ENCODE assay signal across 1 mouse cellular context in the genomic region with DNA sequence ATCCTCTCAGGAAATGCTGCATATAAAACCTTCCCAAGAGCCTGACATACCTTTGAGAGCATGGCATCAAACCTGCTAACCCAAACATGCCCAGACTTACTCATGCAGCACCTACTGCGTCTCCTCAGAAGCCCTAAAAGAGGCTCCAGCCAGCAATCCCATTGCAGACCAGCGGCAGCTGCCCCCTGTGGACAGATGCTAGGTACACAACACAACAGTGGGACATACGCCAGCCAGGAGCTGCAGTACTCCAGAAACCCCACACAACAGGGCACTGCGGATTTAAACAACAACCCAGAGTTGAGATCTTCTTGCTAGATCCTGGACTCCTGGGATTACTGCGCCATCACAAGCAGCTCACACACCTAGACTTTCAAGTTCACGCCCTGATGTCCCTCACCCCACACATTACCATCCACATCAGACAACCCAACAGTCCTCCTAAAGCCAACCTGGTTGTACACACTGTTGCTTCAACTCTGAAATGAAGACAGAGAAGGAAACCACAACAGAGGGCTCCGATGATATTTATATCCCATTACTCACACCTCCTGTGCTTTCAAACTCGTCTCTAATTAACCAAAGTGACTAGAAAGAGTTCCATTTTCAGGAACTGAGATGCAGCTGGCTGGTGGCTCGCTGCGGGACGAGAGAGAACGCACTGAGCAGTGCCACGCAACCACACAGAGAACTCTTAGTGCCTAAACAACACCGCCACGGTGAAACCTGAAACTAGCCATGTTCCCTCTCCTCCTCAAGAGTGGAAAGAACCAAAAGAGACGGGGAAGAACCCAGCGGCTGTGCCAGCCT.
TF ChIP-seq lines count a peak whose summit lies in the region.

No protein-coding gene starts in this region.

TF ChIP-seq in CH12.LX, 34 proteins besides CTCF, POLR2A, EP300 and RAD21 (continued from another document):
- TF ChIP-seq GABPA (IDR thresholded peaks at IDR 0.05; ENCODE audit: insufficient replicate concordance, low read depth, low read length): no peak
- peak; percentile 98 for TF ChIP-seq TCF12 (IDR thresholded peaks at IDR 0.05; ENCODE audit: low read depth, low read length)
- peak; percentile 99 for TF ChIP-seq MEF2A (IDR thresholded peaks at IDR 0.05; ENCODE audit: borderline replicate concordance, low read depth, low read length)
- TF ChIP-seq HCFC1 (IDR thresholded peaks at IDR 0.05; ENCODE audit: low read depth, low read length): peak; percentile 18; the same call in 1 of the 2 replicates
- TF ChIP-seq CHD2 (IDR thresholded peaks at IDR 0.05; ENCODE audit: low read length): peak; percentile 75
- TF ChIP-seq TBP (conservative IDR thresholded peaks at IDR 0.05; ENCODE audit: low read depth, low read length): 0 out of 2 replicates have a peak, but pooled peaks have one; percentile 45
- TF ChIP-seq POLR2AphosphoS2 (IDR thresholded peaks at IDR 0.05; ENCODE audit: low read depth, low read length): peak; percentile 48; the same call in 1 of the 2 replicates
- TF ChIP-seq ZNF384 (IDR thresholded peaks at IDR 0.05; ENCODE audit: low read depth, low read length): peak; percentile 30; the same call in 1 of the 2 replicates
- TF ChIP-seq MYC (IDR thresholded peaks at IDR 0.05; ENCODE audit: low read depth, low read length): peak; percentile 19
- peak; percentile 84; the same call in 1 of the 2 replicates for TF ChIP-seq RCOR1 (conservative IDR thresholded peaks at IDR 0.05; ENCODE audit: low read depth, low read length)
